Comparison of ENCODE assay signal across 12 mouse cellular contexts in the genomic region with DNA sequence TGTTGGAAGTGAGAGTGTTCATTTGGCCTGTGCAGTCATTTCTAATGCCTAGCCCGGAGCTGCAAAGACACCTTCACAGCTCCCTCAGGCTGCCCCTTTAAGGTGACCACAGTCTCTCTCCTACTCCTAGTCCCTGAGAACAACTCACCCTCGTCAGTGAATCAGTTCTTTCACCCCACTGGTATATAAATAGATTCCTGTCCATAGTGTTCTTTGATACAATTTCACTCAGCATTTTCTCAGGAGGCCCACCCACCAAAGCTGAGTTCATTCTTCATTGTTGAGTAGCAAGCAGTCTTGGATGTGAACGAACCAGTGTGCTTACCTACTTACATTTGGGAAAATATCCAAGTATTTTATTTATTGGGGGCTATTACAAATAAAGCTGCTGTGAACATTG. TPM values are rescaled to one million over a fixed set of nuclear protein-coding genes. Genes with fewer than 3 reads are reported as not detected.
DNase-seq lines count a peak whose midpoint lies in the region; ATAC-seq and TF ChIP-seq lines count a peak whose summit lies in the region.
"Had no signal": no experiment of that assay in that cellular context is flagged by ENCODE, and none has a peak within 500 bp of the region (broad histone marks: within the 10 kb centered on the region; RNA-seq: fewer than 3 reads in every experiment).

No protein-coding gene starts in this region.

- no peak for TF ChIP-seq POLR2A in testis, adult 2 months (IDR thresholded peaks at IDR 0.05; ENCODE audit: control insufficient read depth, low read depth, low read length)
- no peak for TF ChIP-seq POLR2A in limb, embryonic 14.5 days (IDR thresholded peaks at IDR 0.05; ENCODE audit: borderline replicate concordance, extremely low read depth, insufficient read depth, insufficient read length)

- ATAC-seq in intestine, embryonic 14.5 days (replicated peaks; ENCODE audit: low FRiP score, low TSS enrichment, low read depth), result no peak
- ATAC-seq in intestine, embryonic 15.5 days, result no peak
- ATAC-seq in limb, embryonic 14.5 days (ENCODE audit: low FRiP score, low read depth), result peak; percentile 27; the same call in 1 of the 2 replicates

- no peak overlapping the region for H3K9ac ChIP-seq in intestine, embryonic 14.5 days (ENCODE audit: low read length)
- no peak overlapping the region for H3K9ac ChIP-seq in intestine, embryonic 15.5 days
- no peak overlapping the region for H3K9ac ChIP-seq in limb, embryonic 14.5 days (ENCODE audit: low read depth, low read length, severe bottlenecking)

- no peaks in the 10 kb centered on the region for H3K27me3 ChIP-seq in intestine, embryonic 14.5 days (replicated peaks; ENCODE audit: control insufficient read depth, insufficient read depth, low read length)
- H3K27me3 ChIP-seq in intestine, embryonic 15.5 days (replicated peaks), result no peaks in the 10 kb centered on the region
- no peaks in the 10 kb centered on the region for H3K27me3 ChIP-seq in testis, adult 2 months (ENCODE audit: control insufficient read depth, insufficient read depth, low read length)
- no peaks in the 10 kb centered on the region for H3K27me3 ChIP-seq in limb, embryonic 14.5 days (ENCODE audit: control insufficient read depth, insufficient read depth, low read length)

- no peak overlapping the region for H3K4me2 ChIP-seq in intestine, embryonic 14.5 days (ENCODE audit: low read length)
- H3K4me2 ChIP-seq in intestine, embryonic 15.5 days (replicated peaks), result no peak overlapping the region
- no peak overlapping the region for H3K4me2 ChIP-seq in limb, embryonic 14.5 days (replicated peaks; ENCODE audit: low read depth, low read length, severe bottlenecking)

- WGBS in intestine, embryonic 14.5 days, result 43% methylated on average over 3 of the region's 3 CpGs
- 48% methylated on average over 3 of the region's 3 CpGs for WGBS in intestine, embryonic 15.5 days
- 32% methylated on average over 3 of the region's 3 CpGs for WGBS in limb, embryonic 14.5 days

- H3K9me3 ChIP-seq in intestine, embryonic 14.5 days (ENCODE audit: control insufficient read depth, low read length), result no peaks in the 10 kb centered on the region
- H3K9me3 ChIP-seq in intestine, embryonic 15.5 days, result no peaks in the 10 kb centered on the region
- H3K9me3 ChIP-seq in limb, embryonic 14.5 days (ENCODE audit: control insufficient read depth, low read length), result no peaks in the 10 kb centered on the region

- DNase-seq in intestine, embryonic 14.5 days (ENCODE audit: low spot score), result no peak
- no peak for DNase-seq in testis, postnatal 14 days (ENCODE audit: low spot score)
- no peak for DNase-seq in limb, embryonic 14.5 days (ENCODE audit: low spot score)
- no peak for DNase-seq in embryo, embryonic 10 days (ENCODE audit: low spot score)
- no peak for DNase-seq in embryo, embryonic 10.5 days (ENCODE audit: low spot score)
- DNase-seq in frontal cortex, postnatal 14 days (ENCODE audit: low spot score in 2 of 2), result no peak
- DNase-seq: left cerebral cortex, postnatal 4 days; right cerebral cortex, postnatal 14 days; thymus, postnatal 25 days had no signal

- H3K36me3 ChIP-seq in intestine, embryonic 14.5 days (ENCODE audit: control insufficient read depth, insufficient read depth, low read length), result no peaks in the 10 kb centered on the region
- H3K36me3 ChIP-seq in intestine, embryonic 15.5 days, result no peaks in the 10 kb centered on the region
- no peaks in the 10 kb centered on the region for H3K36me3 ChIP-seq in testis, adult 2 months (ENCODE audit: control insufficient read depth, insufficient read depth, low read length)
- no peaks in the 10 kb centered on the region for H3K36me3 ChIP-seq in limb, embryonic 14.5 days (ENCODE audit: control insufficient read depth, insufficient read depth, low read length)

- peaks cover 7% of the 10 kb centered on the region for H3K4me1 ChIP-seq in intestine, embryonic 14.5 days (replicated peaks; ENCODE audit: control insufficient read depth, insufficient read depth, low read length)
- peaks cover 9% of the 10 kb centered on the region for H3K4me1 ChIP-seq in intestine, embryonic 15.5 days (replicated peaks)
- peaks cover 6% of the 10 kb centered on the region for H3K4me1 ChIP-seq in testis, adult 2 months (ENCODE audit: control insufficient read depth, insufficient read depth, low read length)
- peaks cover 18% of the 10 kb centered on the region for H3K4me1 ChIP-seq in limb, embryonic 14.5 days (ENCODE audit: control insufficient read depth, insufficient read depth, low read length)

- peak overlapping the region; percentile 24; the same call in 1 of the 2 replicates for H3K27ac ChIP-seq in intestine, embryonic 14.5 days (ENCODE audit: low read depth)
- no peak overlapping the region for H3K27ac ChIP-seq in intestine, embryonic 15.5 days
- peak overlapping the region; percentile 42; the same call in 1 of the 2 replicates for H3K27ac ChIP-seq in testis, adult 2 months (ENCODE audit: control insufficient read depth, insufficient read depth, low read depth, low read length)
- peak overlapping the region; percentile 73 for H3K27ac ChIP-seq in limb, embryonic 14.5 days (replicated peaks; ENCODE audit: low read depth, low read length)

- H3K4me3 ChIP-seq in intestine, embryonic 14.5 days (ENCODE audit: low read depth, low read length), result no peak overlapping the region
- H3K4me3 ChIP-seq in intestine, embryonic 15.5 days (replicated peaks), result no peak overlapping the region
- H3K4me3 ChIP-seq in testis, adult 2 months (ENCODE audit: control insufficient read depth, low read depth, low read length), result no peak overlapping the region
- H3K4me3 ChIP-seq in limb, embryonic 14.5 days (replicated peaks; ENCODE audit: low read length), result no peak overlapping the region

- no peak for TF ChIP-seq CTCF in testis, adult 2 months (IDR thresholded peaks at IDR 0.05; ENCODE audit: control insufficient read depth, insufficient read depth, insufficient replicate concordance, low read depth, low read length)

RNA-seq across cellular contexts. Expression of gene Stoml1, which starts 21.7 kb away (rescaled TPM):
- polyA plus RNA-seq in intestine, embryonic 14.5 days (2014; fragmentation: Nextera tagmentation; extraction: Ambion mirVana), result 21.3 and 22.9 TPM in 2 replicates
- polyA plus RNA-seq in intestine, embryonic 15.5 days (2015; fragmentation: Nextera tagmentation; extraction: Ambion mirVana), result 21.3 and 21.4 TPM in 2 replicates
- polyA plus RNA-seq in testis, adult 2 months (2012; rRNA removed), result 11.0 and 11.5 TPM in 2 replicates
- 47.2 and 57.5 TPM in 2 replicates for polyA plus RNA-seq in limb, embryonic 14.5 days (2012; rRNA removed)
- polyA plus RNA-seq in limb, embryonic 14.5 days (2014; fragmentation: Nextera tagmentation; extraction: Ambion mirVana), result 28.7 and 30.4 TPM in 2 replicates

RNA-seq across cellular contexts. Expression of gene Pml, which starts 25.0 kb away (rescaled TPM):
- polyA plus RNA-seq in intestine, embryonic 14.5 days (2014; fragmentation: Nextera tagmentation; extraction: Ambion mirVana), result 16.9 and 17.7 TPM in 2 replicates
- polyA plus RNA-seq in intestine, embryonic 15.5 days (2015; fragmentation: Nextera tagmentation; extraction: Ambion mirVana), result 13.2 and 15.6 TPM in 2 replicates
- polyA plus RNA-seq in testis, adult 2 months (2012; rRNA removed), result 1.8 and 2.9 TPM in 2 replicates
- 22.4 and 24.8 TPM in 2 replicates for polyA plus RNA-seq in limb, embryonic 14.5 days (2012; rRNA removed)
- polyA plus RNA-seq in limb, embryonic 14.5 days (2014; fragmentation: Nextera tagmentation; extraction: Ambion mirVana), result 15.4 and 18.4 TPM in 2 replicates

RNA-seq across cellular contexts. Expression of gene Loxl1, which starts 38.4 kb away (rescaled TPM):
- 27.2 and 31.8 TPM in 2 replicates for polyA plus RNA-seq in intestine, embryonic 14.5 days (2014; fragmentation: Nextera tagmentation; extraction: Ambion mirVana)
- polyA plus RNA-seq in intestine, embryonic 15.5 days (2015; fragmentation: Nextera tagmentation; extraction: Ambion mirVana), result 34.1 and 36.2 TPM in 2 replicates
- polyA plus RNA-seq in testis, adult 2 months (2012; rRNA removed), result 18.5 and 21.0 TPM in 2 replicates
- 86.6 and 125 TPM in 2 replicates for polyA plus RNA-seq in limb, embryonic 14.5 days (2012; rRNA removed)
- 80.7 and 88.4 TPM in 2 replicates for polyA plus RNA-seq in limb, embryonic 14.5 days (2014; fragmentation: Nextera tagmentation; extraction: Ambion mirVana)
- polyA plus RNA-seq: inflammation-experienced regulatory T-cells, adult 6 months had no signal
